Mouse (Mus musculus) 3134 (cell line): ENCODE data around the gene Dhx15.

Experiments used
- DNase-seq: peaks from one replicate; pipeline ENCODE4 v3.0.0-alpha.2; 2011; ENCODE audit warnings: low spot score; ENCODE audit not compliant: insufficient read length; ENCODE audit errors: extremely low read depth

The Dhx15 gene

DNA sequence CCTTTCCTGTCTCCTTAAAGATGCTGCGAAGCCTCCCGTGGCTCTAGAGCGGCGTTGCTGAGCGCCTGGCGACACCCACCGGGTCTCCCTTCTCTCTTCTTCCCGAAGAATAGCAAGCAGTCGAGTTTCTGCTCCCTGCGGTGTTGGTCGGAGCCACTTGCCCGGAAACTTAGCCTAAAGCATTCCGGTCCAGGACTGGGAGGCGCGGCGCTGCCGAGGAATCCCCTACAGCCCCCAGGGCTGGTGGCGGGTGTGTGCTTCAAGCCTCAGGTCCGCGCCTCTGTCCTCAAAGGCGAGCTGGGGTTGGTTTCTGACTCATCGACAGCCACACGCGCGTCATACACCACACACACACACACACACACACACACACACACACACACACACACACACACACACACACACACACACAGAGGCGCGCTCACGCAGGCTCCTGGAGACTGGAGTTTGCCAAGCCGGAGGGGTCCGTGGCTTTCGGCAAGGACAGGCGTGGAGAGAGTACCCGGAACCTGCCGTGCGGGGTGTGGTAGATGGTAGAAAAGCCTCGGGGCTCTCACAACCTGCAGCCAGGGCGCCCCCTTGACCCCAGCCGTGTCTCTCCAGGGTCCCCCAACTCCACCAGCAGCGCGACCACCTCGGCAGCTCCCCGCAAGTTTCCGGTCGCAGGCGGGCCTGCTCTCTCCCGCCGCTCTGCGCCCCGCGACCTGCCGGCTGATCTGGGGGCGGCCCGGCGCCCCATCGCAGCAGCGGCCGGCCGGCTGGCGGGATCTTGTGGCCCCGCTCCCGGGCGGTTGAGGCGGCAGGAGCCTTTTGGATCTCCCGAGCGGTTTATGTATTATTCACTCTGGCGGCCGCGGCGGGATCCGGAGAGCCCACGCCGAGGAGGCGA is 77.1 kb downstream of the Dhx15 start:
- DNase-seq: no peak

DNA sequence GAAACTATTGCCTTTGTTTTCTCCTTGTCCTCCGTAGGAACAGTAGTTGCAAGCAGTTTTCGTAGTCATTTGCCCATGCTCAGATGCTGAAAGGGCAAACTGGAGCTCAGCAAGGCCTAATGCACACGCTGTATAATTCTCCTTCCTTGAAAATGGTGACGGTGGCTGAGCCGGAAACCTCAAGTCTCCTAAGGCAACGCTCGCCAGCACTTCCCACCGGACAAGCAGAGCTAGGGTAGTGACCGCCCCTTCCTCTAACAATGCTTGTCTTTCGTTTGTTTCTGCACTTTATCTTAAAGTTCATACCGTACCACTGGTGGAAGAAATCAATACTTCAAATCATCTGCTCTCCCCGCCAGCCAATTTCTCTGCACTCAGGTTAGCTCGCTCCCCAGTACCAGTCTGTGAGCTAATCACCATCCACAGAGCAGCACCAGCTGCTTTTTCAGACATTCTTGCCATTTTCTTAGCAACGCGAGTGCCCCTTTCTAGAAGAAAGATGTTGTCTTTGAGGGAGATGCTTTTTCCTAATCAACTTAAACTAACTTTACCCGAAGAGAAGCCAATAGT is 78.0 kb downstream of the Dhx15 start:
- DNase-seq: no peak

DNA sequence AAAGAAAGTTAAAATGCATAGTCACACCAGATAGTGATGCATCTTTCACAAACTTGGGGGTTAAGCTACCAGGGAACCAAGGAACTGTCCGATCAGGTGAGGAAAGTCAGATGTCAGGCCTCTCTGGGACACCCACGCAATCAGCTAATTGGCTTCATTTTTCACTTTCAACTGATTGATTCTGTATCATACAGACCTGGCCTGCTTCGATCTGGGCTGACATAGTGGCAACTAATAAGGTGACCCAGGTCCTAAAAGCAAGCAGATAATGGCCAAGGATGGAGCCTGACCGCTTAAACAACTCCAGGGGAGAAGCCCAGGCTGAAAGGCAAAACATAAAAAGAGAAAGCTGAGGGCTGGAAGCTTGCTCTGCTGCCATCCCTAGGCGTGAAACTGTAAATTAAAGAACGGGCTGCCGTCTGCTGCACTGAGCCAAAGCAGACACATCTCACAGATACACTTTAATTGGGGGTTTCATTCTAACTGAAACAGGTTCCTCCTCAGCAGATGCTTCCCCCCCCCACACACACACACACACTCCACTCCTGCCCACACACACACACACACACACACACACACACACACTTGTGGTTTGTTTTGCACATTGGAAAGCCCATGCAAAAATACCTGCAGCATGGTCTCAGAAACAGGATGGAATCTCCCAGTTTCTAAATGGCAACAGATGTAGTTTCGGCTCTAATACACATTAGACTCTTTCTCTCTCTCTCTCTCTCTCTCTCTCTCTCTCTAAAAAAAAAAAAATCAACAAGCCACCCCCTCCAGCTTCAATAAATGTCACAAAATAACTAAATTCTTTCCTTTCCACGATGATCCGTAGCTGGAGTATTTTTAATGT is 79.3 kb downstream of the Dhx15 start:
- no peak for DNase-seq
